Mouse (Mus musculus) ovary, adult 18-20 months (tissue): ENCODE results near the gene Cpa1.

ENCODE experiments used
- DNase-seq: peaks from one replicate; pipeline ENCODE4 v3.0.0; 2022; ENCODE audit warnings: low spot score, mixed read lengths

Cpa1 gene

GRCm38 (mm10) chr6:30673764-30674561 is 34.9 kb downstream of the Cpa1 start:
- no peak for DNase-seq

DNA sequence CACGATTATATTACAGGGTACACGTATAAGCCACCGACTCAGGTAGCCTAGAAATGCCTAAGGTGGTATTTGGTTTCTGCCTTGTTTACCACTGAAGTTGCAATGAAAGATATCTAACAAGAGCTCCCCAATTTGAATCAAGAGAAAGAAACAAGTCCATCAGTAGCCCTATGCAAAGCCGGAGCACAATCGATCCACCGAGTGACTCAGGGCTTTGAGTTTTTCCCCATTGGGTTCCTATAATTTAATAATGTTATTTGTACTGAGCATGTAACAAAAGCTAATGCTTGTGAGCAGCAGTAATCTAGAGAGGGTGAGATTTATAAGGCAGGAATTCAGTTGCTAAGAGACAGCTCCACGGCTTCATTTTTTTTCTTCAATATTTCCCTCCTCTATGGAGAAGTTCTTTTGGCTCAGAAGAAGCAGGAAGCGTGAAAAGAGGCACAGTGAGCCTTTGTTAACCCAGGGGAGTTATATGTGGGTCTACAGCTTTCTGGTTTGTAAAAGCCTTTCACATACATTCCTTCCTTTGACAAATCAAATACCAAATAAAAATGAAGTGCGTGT is 35.8 kb downstream of the Cpa1 start:
- no peak for DNase-seq

DNA sequence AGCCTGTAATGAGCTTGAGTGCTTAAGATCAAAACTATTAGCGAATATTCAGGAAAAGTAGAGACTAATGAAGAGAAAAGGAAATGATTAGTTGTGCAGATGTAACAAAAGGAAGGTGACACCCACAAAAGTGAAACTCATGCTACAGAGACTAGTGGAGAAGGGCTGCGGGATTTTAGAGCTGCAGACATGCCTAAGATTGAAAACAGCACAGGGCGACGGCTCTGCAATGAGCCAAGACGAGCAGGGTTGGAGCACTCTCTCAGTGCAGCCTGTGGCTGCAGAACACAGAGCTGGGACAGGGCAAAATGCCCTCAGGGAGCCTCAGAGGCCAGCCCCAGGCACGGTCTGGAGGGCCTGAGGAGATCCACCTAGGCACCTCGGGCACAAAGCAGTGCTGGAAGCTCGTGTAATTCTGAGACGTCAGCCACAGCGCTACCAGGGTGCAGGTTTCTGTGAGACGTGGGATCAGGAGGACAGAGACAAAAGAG is 36.3 kb downstream of the Cpa1 start:
- no peak for DNase-seq

DNA sequence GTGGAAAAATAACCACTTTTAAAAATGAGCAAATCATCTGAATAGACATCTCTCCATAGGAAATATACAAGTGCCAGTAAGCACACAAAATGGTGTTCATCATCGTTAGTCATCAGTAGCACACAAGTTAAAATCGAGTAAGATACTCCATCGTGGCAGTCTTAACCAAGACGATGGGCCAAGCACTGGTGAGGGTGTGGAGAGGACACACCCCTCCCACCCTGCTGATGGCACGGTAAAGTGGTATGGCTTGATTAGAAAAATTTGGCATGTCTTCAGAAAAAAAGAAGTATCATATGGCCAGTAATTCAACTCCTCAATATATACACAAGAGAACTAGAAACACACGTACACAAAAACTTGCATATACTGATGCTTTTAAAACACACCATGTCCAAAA is 37.5 kb downstream of the Cpa1 start:
- DNase-seq = no peak

DNA sequence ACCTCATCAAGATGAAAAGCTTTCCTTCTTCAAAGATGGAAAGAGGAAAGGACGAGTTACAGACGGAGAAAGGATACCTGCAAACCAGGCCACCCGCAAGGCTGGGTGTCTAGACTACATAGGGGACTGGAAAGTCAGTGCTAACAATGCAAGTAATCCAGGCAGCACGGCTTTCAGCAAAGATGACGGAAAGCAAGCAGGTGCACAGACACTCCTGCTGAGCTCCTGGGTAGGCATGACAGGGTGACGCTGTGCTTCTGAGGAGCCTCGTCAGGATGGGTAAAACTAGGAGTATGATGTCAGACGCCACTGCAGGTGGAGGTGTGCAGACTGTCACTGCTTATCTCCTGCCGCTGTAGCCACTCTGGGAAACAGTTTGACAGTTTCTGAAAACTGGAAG is 38.6 kb downstream of the Cpa1 start:
- DNase-seq = no peak

GRCm38 (mm10) chr6:30678482-30678881 is 39.5 kb downstream of the Cpa1 start:
- DNase-seq = no peak

DNA sequence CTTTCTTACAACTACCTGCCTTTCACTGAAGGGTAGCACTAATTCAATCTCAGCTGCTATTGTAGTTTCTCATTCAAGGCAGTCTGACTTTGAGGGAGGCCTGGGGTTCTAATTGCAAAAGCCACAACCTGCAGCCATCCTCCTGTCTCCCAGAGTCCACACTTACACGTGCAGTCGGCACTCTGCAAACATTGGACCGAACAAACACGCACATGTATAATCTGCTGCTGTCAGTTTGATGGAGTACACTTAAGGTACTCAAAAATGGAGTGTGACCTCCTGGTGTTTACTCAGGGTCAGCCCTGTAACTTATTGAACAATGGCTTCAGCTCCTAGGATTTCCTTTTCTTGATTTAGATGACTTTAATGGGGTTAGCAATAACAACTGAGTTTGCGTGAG is 40.5 kb downstream of the Cpa1 start:
- DNase-seq = no peak

DNA sequence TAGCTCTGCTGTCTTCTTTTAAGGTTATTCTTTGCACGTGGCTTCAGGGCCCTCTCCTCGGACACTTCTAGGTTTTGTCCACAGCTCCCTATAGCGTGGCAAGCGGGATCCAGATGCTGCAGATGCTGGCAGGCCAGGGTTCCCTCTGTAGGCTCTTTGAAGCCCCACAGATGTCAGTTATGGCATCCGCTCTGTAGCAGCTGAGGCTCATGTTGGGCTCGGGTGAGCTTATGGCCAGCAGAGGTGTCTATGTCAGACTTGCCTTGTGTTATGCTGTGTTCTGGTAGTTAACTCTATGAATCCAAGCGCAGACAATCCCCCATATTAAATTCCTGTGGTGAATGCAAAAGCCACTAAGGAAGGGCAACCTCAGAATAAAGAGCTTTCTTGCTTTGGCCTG is 41.4 kb downstream of the Cpa1 start:
- DNase-seq = no peak

GRCm38 (mm10) chr6:30681935-30682900 is 43.2 kb downstream of the Cpa1 start:
- DNase-seq = no peak

DNA sequence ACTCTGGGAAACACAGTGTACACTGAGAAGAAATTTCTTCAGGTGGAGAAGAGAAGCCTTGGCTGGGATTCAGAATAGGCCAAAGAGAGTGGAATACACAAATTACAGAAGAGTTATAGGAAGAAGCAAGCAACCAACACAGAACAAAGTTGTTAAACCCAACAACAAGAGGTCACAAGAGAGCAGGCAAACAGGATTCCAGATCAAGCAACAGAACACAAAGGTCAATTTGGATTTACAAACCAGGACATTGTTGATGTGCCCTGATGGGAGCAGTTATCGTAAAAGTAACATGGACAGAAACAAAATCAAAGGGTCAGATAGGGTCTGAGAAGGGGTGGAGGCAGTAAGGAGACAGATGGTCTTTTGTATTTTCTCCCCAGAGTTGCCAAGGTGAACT is 45.6 kb downstream of the Cpa1 start:
- DNase-seq = no peak

- no peak for DNase-seq
These were observed 48.2 kb downstream of the Cpa1 start for GRCm38 (mm10) chr6:30687198-30687597.

- DNase-seq = no peak
These were observed 53.8 kb downstream of the Cpa1 start for GRCm38 (mm10) chr6:30692826-30693225.

DNA sequence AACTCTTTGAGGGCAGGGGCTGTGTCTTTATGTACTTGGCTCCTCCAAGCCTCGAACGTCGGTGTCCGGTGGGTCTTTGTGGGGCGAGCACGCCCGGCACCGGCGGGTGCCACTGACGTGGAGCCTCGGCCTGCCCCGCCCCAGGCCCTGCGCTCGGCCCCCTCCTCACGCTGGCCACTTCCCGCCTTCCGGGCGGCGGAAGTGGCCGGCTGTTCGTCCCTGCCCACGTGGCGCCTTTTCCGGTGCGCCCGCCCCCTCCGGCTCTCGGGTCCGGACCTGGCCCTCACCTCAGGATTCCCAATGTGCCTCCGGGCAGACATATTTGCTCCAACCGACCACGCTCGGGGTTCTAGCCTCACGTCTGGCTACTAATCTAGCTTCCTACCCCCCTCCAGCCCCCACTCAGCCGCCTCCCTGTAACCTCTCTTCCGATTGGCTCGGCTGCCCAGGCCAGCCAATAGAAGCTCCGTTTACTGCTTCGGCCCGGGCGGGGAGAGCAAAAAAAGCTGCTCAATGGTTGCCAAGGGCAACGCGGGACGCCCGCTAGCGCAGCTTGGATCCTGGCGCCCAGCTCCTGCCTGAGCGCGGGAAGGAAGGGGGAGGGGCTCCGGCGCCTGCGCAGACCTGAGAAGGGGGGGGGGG is 54.5 kb downstream of the Cpa1 start, which contains the start of gene Cep41:
Gene Cep41, minus strand, starts transcription at position 400 of the 642 bp plus-strand sequence.
- peak; percentile 94 for DNase-seq

GRCm38 (mm10) chr6:30694209-30694608 is 55.2 kb downstream of the Cpa1 start:
- no peak for DNase-seq
